Mouse (Mus musculus) ovary, postnatal 14 days (tissue): ENCODE measurements around the gene Plekhm3.

Source experiments
- DNase-seq: peaks from one replicate; pipeline ENCODE4 v3.0.0; 2022; ENCODE audit warnings: low spot score

Plekhm3 gene

GRCm38 (mm10) chr1:64770169-64770568 lies 186.5 kb downstream of the Plekhm3 start:
- no peak for DNase-seq

- no peak for DNase-seq
Measured at GRCm38 (mm10) chr1:64761646-64762045, 195.0 kb downstream of the Plekhm3 start.

- no peak for DNase-seq
Measured at GRCm38 (mm10) chr1:64757766-64758165, 198.9 kb downstream of the Plekhm3 start.

GRCm38 (mm10) chr1:64757254-64757653 lies 199.4 kb downstream of the Plekhm3 start:
- DNase-seq: no peak

GRCm38 (mm10) chr1:64756640-64757030 lies 200.0 kb downstream of the Plekhm3 start:
- DNase-seq: no peak

GRCm38 (mm10) chr1:64755971-64756639 lies 200.5 kb downstream of the Plekhm3 start:
- DNase-seq: no peak

- DNase-seq: no peak
Measured at GRCm38 (mm10) chr1:64754658-64755057, 202.0 kb downstream of the Plekhm3 start.

GRCm38 (mm10) chr1:64753668-64754067 lies 203.0 kb downstream of the Plekhm3 start:
- DNase-seq: no peak

GRCm38 (mm10) chr1:64753109-64753508 lies 203.5 kb downstream of the Plekhm3 start:
- no peak for DNase-seq

GRCm38 (mm10) chr1:64744616-64745015 lies 212.0 kb downstream of the Plekhm3 start:
- no peak for DNase-seq

- no peak for DNase-seq
Measured at GRCm38 (mm10) chr1:64742741-64743408, 213.7 kb downstream of the Plekhm3 start.

- DNase-seq: no peak
Measured at GRCm38 (mm10) chr1:64738661-64739082, 218.0 kb downstream of the Plekhm3 start.

- no peak for DNase-seq
Measured at GRCm38 (mm10) chr1:64738180-64738555, 218.5 kb downstream of the Plekhm3 start.

GRCm38 (mm10) chr1:64737502-64738179 lies 219.0 kb downstream of the Plekhm3 start, which contains the start of gene Fzd5:
TSS of gene Fzd5 (minus strand) at chr1:64737751.
- peak; percentile 82 for DNase-seq

GRCm38 (mm10) chr1:64736681-64737501 lies 219.7 kb downstream of the Plekhm3 start:
- no peak for DNase-seq
